Mouse (Mus musculus) lung, postnatal 4 days (tissue): ENCODE measurements around the gene Olfr56.

Experiments
- DNase-seq, 2 experiments: peaks; one replicate each; pipeline ENCODE4 v3.0.0; 2021

The Olfr56 gene

GRCm38 (mm10) chr11:49092786-49093185 lies 114.1 kb downstream of the Olfr56 start:
- no peak for DNase-seq

DNA sequence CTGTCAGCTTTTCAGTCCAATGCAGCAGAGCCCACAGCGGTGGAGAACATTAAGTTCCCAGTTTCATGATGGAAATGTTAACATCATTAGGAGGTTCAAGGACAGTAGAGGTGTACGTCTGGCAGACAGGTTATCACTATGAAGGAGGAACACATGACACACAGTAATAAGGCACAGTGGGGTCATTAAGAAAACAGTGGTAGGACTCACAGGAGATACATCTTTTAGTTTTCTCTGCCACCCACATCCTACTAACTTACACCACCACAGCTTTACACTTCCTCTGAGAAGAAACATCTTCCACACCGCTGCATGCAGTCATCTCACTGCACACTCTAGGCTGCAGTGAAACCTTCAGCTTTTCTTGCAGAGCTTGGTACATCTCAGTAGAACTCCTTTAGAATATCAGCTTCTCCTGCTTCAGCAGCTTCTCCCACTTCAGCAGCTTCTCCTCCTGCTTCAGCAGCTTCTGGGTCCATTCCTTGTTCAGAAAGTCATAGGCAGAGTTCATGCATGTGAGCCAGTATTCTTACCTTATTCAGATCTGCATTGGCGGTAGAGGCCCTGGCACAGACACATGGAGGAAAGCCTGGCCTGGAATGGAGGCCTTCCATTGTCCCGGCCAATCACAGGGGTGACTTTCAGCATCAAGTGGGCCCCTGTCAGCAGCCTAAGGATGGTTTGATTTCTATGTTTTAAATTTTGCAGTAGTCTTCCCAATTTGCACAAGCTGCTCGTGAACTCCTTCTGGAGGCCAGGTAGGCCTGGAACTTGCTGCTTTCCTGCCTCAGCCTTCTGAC lies 115.4 kb downstream of the Olfr56 start:
- DNase-seq, result no peak

DNA sequence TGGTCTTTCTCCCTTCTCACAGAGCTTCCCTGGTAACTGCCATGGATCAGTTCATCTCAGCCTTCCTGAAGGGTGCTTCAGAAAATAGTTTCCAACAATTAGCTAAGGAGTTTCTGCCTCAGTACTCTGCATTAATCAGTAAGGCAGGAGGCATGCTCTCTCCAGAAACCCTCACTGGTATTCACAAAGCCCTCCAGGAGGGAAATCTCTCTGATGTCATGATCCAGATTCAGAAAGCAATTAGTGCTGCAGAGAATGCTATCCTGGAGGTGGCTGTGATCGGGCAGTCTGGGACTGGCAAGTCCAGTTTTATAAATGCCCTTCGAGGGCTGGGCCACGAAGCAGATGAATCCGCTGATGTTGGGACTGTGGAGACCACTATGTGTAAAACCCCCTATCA lies 116.7 kb downstream of the Olfr56 start:
- no peak for DNase-seq

DNA sequence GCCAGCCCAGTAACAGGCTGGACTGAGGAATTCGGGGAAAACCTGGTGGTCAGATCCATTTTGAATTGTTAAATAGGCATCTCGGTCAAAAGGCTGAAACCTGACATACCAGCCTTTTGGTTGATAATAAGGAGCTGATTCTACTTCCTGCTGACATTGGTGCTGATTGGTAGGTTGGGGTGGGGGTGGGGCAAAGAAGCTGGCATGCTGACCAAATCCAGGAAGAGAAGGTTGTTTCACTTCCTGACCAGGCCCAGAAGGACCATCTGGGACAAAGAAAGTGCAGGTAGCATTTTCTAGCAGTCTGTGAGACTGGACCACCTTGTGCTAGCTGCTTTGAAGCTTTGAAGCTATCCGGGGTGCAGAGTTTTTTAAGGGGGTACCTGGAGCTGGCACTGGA lies 121.7 kb downstream of the Olfr56 start:
- DNase-seq, result peak in 1 of 2 experiments; percentile 9

GRCm38 (mm10) chr11:49101500-49101899 lies 122.8 kb downstream of the Olfr56 start:
- peak in 1 of 2 experiments; percentile 4 for DNase-seq

DNA sequence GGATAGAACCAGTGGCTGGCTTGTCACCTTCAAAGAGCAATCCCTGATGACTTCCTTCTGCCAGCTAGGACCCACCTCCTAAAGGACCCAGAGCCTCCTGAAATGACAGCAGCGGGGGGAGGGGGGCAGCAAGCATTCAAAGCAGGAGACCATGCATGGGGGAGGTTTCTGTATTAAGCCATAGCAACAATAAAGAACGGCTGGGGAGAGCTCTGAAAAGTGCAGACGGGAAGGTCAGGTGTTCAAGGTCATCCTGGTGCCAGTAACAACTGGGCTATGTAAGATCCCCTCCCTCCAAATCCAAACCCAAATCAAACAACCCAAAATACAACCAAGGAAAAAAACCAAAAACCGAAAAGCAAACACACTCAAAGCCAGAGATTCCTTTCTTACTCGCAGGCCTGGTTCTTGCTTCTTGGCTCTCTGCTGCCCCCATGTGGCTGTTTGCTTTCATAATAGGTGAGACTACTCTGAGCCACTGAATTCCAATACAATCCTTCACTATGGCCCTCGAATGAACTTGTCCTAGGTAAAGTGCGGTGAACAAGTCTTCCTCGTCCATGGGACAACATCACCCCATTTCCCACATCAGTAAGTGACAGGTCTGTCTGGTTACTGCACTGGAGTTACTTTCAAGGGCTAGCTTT lies 124.5 kb downstream of the Olfr56 start:
- DNase-seq, result peak; percentile 67 to 88

DNA sequence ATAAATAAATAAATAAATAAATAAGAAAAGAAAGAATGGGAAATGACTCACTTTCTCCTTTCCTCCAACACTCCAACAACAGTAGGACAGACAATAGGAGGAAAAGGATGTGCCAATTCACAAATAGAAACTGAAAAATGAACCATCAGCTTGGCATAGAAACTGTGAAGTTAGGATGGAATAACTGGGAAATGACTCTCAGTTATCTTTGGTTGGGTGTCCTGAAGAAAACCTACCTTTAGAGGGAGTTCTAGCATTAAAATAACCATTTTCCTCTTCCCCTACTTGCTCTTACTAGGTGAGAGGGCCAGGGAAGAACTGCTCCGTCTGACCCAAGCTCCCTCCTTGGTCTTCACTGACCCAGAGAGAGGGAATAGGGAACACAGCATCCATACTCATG lies 127.1 kb downstream of the Olfr56 start:
- DNase-seq, result no peak

- DNase-seq, result no peak
Measured at GRCm38 (mm10) chr11:49107650-49108537, 129.2 kb downstream of the Olfr56 start.

DNA sequence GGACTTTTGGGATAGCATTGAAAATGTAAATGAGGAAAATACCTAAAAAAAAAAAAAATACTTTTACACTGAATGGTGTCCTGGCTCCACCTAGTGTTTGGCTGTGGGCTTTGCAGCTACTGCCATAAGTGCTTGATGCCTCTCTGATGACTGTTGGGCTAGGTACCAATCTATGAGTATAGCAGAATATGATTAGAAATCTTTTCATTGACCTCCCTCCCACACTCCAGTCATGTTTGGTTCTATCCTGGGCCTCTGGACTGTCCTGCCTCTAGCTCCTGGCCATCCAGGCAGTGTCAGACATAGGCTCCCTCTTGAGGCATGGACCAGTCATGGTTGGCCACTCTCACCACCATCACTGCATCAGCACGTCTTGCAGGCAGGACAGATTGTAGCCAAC lies 130.1 kb downstream of the Olfr56 start:
- peak in 1 of 2 experiments; percentile 43 for DNase-seq

GRCm38 (mm10) chr11:49111000-49111399 lies 132.3 kb downstream of the Olfr56 start:
- DNase-seq, result no peak

GRCm38 (mm10) chr11:49112624-49113219 lies 134.0 kb downstream of the Olfr56 start:
- DNase-seq, result no peak

GRCm38 (mm10) chr11:49114158-49114557 lies 135.5 kb downstream of the Olfr56 start:
- no peak for DNase-seq

DNA sequence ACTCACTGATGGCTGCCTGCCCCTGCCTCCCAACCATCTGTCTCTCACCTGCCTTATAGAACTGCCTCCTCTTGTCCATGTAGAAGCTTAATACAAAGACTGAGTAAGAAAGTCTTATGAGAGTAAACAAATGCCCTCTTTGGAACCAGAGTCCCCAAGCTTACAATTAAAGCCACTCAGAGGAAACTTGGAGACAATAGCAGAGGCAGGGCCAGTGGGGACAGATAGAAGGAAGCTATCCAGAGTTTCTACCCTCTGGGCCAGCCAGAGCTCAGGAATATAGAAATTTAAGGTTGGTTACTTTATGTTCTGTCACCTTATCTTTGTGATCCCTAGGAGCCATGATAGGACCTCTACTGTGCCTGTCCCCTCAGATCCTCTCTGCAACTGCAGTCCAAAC lies 136.1 kb downstream of the Olfr56 start, which contains the start of gene Olfr1396:
Olfr1396 (minus strand) TSS at position 101 of the 400 bp plus-strand sequence.
- no peak for DNase-seq

DNA sequence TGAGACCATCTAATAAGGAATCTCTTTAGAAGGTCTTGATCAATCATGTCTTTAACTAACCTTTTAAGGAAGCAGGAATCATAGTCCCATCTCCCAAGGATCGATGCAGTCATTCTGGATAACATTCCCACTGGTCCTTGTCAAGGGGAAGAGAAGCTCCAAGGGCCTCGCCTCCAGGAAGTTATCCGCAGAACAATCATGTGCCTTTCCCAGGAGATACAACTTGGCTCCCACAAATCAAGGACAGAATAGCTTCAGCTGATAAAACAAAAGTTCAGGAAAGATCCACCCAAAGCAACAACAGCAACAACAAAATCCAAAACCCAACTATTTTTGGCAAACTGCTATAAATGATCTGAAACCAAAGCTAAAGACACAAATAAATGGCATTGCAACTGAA lies 140.9 kb downstream of the Olfr56 start:
- no peak for DNase-seq

GRCm38 (mm10) chr11:49124169-49124568 lies 145.5 kb downstream of the Olfr56 start:
- no peak for DNase-seq

- no peak for DNase-seq
Measured at GRCm38 (mm10) chr11:49141974-49142373, 163.3 kb downstream of the Olfr56 start, which contains the start of gene Olfr1395. Gene Olfr1395 (plus strand): TSS chr11:49142274.

GRCm38 (mm10) chr11:49154077-49154476 lies 175.4 kb downstream of the Olfr56 start, which contains the start of gene Olfr1394:
Gene Olfr1394 (plus strand): TSS chr11:49154377.
- DNase-seq, result no peak

DNA sequence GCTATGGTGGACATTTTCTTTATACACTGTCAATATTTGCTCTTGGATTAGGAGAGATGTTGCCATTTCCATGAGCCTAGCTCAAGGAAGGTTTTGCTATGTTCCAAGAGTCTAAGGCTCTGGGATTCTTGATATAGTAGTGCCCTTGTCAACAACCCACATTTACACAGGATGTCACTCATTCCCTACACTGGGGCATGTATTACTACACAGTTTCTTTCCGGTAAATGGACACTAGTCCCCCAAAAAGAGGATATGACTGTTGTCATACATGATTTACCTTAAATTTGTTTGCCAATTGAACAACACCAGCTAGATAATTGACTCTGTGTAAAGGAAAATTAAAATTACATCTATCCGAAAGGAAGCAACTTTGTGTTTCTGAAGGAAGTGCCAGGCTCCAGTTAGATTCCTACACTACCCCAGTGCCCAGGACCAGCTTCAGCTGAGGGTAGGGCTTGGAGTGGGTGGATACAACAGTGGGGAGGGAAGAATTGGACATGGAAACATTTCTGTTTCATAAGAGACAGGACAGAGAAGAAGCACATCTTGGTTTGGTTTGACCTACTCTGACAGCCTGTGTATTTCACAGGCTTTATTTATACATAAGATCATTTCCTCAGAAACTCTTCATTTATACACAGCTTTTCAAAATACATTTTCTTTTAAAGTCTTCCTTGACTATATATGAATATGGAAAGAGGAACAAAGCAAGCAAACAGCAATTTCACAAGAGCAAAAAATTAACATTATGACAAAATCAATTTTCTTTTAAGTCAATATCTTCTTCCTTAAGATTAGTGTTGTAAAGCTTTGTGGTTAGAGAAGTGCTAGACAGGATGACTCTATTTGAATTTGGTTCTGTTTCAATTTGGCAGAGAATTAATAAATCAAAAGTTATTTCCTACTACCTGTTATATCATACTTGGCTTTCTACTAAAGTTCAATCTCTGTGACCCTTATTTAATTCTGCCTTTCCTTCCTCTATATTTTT lies 178.4 kb downstream of the Olfr56 start:
- no peak for DNase-seq

GRCm38 (mm10) chr11:49168839-49169611 lies 190.3 kb downstream of the Olfr56 start:
- DNase-seq, result no peak

GRCm38 (mm10) chr11:49170576-49170975 lies 191.9 kb downstream of the Olfr56 start:
- DNase-seq, result no peak

DNA sequence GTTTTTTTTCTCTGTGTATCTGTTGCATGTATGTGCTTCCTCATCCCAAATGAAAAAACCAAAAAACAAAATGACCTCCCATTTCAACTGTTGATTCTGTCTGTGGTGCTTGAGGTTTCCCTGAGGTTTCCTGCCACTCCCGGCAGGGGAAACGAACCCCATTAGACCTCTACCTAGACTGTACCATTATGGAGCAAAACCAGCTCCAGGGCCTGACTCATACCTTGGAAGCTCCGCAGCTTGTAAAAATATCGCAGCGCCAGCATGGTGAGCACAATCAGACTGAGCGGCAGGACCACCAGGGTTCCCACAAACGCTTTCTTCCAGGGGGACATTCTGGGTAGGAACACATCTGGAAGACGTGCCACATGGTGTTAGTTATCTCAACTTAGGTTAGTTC lies 196.7 kb downstream of the Olfr56 start:
- DNase-seq, result no peak
